Mouse (Mus musculus) testis, adult 2 months (tissue): ENCODE measurements around the gene Capns1.

ENCODE experiments used
- CTCF ChIP-seq: fragments of 200-500 bp; IDR thresholded peaks from 2 replicates; pipeline ENCODE4 v1.5.1; 2012; ENCODE audit warnings: low read depth, mild to moderate bottlenecking, inconsistent platforms, low read length, moderate library complexity; ENCODE audit not compliant: control insufficient read depth, insufficient read depth, insufficient replicate concordance
- POLR2A ChIP-seq: fragments of 200-500 bp; IDR thresholded peaks from 2 replicates; pipeline ENCODE4 v1.6.1; 2012; ENCODE audit warnings: low read depth, mild to moderate bottlenecking, inconsistent platforms, low read length, moderate library complexity; ENCODE audit not compliant: control insufficient read depth

DNA sequence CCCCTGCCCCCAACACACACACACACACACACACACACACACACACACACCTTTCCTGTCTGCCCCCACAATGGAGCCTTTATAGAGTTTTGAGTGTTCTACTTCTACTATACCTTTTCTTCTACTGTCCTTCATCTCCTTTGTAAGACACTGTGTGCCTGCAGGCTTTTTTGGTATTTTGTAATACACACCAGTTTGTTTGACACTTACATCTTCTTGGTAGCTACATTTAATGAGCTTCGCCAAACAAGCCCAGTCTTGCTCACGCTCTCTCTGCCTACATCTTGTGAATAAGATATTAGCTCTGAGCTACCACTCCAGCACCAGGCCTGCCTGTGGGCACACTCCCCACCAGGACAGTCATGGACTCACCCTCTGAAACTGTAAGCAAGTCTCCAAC is 33.9 kb downstream of the Capns1 start:
- no peak for TF ChIP-seq CTCF
- TF ChIP-seq POLR2A: no peak
